Mouse (Mus musculus) induced T-regulatory cell, adult 2 months (primary cell): ENCODE measurements around the gene Cdkn2a.

Source experiments
- DNase-seq: peaks from one replicate; pipeline ENCODE4 v3.0.0-alpha.2; 2012; ENCODE audit warnings: low read depth

Gene Cdkn2a

DNA sequence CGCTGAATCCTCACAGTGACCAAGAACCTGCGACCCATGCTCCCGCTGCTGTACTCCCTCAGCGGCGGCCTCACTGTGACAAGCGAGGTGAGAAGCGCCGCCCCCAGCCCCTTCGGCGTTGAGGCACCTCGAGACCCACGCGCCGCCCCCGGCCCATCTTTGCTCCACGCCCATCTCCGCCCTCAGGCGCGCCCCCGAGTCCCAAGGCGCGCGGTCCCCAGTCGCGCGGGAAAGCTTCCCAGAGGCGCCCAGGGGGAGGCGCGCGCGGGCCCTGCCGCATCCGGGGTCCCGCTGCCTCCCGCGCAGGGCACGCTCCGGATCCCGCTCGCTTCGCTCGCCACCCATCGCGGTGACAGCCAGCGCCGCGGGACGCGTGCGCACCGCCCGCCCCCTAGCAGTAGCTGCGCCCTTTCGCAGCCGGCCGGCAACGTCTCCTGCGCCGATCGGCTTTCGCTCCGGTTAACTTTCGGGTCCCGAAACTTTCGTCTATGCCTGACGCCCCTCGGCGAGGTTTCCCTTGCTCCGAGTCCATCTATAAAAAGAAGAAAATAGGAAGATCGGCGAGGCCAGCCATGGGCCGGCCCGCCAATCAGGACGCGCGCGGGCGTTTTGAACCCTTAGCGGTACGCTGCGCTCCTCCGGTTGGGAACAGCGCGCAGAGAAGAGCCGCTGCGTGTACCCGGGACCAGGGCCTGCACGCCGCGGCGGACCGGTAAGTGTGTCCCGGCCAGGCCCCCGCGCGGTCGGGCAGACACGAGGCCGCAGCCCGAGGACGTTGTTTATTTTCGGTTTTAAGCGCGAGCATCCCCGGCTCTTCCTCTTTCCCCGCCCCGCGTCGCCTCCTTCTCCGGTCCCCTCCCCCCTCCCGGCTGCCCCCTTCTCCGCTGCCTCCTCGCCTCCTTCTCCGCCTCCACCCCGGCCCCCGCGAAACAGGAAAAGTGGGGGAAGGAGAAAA, at the start of gene Cdkn2a:
Gene Cdkn2a, minus strand, starts transcription at position 168 of the 955 bp plus-strand sequence.
- peak; percentile 79 for DNase-seq

DNA sequence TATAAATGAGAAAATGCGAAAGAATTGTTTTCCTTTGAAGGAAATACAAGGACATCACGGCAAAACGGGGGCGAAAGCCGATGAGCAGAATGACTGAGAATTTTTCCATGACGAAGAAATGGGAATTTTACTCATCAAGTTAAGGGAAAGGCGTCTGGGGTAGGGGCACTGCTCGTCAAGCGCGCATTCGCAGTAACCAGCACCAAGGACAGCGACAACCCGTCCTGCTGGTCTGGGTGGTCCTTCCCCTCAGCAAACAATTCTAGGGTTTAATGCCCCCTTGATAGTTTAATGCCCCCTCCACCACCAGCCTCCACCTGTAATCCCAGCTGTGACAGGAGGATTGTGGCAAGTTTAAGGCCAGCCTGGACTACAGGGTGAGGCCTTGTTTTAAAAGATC, 19.0 kb upstream of the Cdkn2a start:
- peak; percentile 34 for DNase-seq

DNA sequence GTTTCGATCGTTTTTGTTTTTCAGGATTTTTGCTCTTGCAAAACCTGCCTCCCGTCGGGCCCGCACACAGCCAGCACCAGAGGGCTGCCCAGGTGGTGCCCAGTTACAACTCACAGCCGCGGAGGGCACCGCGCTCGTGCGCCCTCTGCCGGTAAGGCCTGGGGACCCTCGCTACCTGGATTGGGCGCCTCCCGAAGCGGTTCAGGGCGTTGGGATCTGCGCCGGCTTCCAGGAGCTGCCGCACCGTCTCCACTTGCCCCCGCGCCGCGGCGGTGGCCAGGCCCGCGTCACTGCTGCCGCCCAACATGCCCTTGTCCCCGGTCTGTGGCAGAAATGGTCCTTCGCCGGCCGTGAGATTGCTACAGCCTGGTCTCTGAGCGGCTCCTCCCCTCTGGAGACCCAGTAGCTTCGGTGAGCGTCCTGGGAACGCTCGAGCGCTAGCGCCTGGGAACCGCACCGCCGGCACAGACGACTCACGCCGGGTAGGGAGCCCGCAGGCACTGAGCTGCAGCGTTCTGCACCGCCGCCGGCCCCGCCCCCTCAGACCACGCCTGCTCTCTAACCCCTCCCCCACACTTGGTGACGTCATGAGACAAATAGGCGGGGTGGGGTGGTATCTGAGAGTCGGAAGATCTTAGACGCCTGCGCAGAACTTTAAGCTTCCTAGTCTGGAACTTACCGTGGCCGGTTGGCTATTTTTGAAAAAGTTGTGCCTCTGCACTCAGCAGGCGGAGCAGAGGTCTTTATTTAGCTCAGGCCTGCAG, 16.2 kb upstream of the Cdkn2a start, which contains the start of gene Cdkn2b:
Gene Cdkn2b, minus strand, starts transcription at position 549 of the 764 bp plus-strand sequence.
- DNase-seq, result peak; percentile 94

- no peak for DNase-seq
These were observed 15.5 kb upstream of the Cdkn2a start for GRCm38 (mm10) chr4:89309996-89310395.

DNA sequence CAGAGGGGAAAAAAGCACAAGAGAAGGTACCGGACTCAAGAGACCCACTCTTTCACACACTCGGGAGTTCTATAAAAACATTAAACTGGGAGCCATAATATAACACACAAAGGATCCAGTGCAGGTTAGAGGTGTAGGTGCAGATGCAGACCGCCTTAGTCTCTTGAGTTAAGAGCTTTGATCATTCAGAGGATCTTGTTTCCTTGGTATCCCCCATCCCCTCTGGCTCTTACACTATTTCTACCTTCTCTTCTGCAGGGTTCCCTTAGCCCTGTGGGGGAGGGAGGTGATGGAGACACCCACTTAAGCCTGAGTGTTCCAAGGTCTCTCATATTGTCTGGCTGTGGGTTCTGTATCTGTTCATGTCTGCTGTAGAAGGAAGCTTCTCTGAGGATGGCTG, 13.5 kb upstream of the Cdkn2a start:
- no peak for DNase-seq

GRCm38 (mm10) chr4:89306798-89307365, 12.4 kb upstream of the Cdkn2a start:
- peak; percentile 53 for DNase-seq

- no peak for DNase-seq
These were observed 11.2 kb upstream of the Cdkn2a start for GRCm38 (mm10) chr4:89305691-89306090.

GRCm38 (mm10) chr4:89303281-89303995, 9.0 kb upstream of the Cdkn2a start:
- DNase-seq, result no peak

GRCm38 (mm10) chr4:89302129-89302528, 7.7 kb upstream of the Cdkn2a start:
- DNase-seq, result no peak

DNA sequence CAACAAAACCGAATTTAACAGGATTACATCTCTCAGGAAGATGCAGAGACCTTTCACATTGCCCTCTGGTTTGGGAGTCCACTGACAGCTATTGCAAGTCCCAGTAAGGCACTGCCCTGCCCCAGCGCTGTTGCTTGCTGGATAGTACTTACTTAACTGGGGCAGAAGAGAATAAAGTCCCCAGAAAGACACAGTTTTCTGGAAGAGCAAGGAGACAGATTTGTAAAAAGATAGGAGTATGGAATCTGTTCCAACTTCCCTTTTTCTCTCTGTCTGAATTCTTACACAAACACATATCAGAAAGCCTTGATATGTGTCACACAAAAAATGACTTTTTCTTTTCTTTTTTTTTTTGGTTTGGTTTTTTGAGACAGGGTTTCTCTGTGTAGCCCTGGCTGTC, 5.3 kb upstream of the Cdkn2a start:
- no peak for DNase-seq

- no peak for DNase-seq
These were observed 1.2 kb upstream of the Cdkn2a start for GRCm38 (mm10) chr4:89295441-89296220.

DNA sequence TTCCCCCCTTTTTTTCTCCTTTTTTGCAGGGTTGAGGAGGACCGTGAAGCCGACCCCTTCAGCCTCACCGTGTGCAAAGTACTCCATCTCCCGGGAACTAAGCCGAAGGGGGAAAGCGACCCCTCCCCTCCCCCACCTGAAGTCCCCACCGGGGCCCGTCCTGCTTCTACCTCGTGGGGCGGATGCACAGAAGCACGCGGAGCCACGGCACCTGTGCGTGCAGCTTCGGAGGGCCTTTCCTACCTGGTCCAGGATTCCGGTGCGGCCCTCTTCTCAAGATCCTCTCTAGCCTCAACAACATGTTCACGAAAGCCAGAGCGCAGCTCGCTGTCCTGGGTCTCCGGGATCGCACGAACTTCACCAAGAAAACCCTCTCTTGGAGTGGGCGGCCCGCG, 365 bp downstream of the Cdkn2a start:
- no peak for DNase-seq

DNA sequence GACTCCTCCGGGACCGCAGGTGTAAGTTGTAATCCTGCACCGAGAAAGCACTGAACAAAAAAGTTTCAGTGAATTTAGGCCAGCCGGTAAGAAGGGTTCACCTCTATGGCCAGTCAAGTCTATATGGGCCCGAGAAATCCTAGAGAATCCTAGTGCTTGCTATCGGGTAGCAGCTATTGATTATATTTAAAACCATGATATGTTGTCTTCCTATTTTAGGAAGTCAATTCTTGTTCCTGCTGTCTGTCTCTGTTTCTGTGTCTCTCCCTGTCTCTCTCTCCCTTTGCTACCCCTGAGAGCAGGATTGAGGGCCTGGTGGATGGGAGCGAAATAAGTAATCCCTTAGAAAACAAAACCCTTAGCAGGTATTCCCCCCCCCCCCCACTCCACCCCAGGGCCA, 937 bp downstream of the Cdkn2a start:
- DNase-seq, result no peak

- no peak for DNase-seq
These were observed 5.4 kb downstream of the Cdkn2a start for GRCm38 (mm10) chr4:89289028-89289427.

GRCm38 (mm10) chr4:89286566-89286965, 7.9 kb downstream of the Cdkn2a start:
- DNase-seq, result no peak

DNA sequence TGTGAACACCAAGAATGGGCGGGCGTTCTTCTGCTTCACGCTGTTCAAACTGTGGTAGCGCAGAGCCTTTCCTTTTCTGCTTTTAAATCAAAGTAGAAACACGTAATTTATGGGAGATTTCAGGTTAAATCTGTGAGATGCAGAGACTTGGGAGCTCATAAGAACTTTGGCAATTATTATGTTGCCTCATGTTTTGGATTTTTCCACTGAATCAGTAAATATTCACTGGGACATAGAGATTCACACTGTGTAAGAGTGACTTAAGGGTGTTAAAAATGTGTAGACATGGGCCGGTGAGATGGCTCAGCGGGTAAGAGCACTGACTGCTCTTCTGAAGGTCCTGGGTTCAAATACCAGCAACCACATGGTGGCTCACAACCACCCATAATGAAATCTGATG, 8.8 kb downstream of the Cdkn2a start:
- DNase-seq, result no peak

GRCm38 (mm10) chr4:89282661-89283060, 11.8 kb downstream of the Cdkn2a start:
- DNase-seq, result no peak

DNA sequence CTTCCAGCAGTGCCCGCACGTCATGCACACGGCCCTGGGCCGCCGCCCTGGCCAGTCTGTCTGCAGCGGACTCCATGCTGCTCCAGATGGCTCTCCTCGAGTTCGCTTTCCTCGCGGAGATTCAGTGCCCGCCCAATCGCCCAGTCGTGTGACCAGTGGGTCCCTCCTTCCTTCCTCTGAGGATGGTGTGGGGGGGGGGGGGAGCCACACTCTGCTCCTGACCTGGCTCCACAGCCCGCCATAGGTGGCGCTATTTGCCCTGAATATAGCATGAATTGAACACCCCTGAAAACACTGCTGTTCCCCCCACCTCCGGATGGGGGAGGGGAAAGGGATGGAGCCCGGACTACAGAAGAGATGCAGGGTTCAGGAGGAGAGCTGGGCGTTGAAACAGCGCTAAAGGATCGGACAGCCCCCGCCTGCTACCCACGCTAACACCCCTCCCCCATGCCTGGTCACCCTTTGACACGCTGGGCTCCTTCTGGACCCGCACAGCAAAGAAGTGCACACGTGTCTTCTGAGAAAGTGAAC, 12.4 kb downstream of the Cdkn2a start:
- peak; percentile 72 for DNase-seq

DNA sequence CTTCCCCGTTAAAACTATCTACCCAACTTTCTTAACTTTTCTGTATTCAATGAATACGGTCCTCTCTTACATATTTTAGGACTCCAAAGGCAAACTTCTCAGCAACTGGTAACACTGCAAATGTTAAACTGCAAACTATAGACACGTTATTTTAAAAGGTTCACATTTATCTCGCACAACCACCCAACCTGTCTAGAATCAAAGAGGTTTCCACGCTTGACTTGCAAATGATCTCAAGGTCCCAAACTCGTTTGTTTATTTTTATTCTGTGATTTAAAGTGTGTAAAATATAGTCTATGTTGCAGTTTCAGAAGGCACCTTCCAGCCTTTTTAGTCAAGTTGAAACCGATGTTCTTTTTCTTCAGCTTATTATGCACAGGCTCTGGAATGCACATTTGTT, 13.2 kb downstream of the Cdkn2a start:
- peak; percentile 28 for DNase-seq

DNA sequence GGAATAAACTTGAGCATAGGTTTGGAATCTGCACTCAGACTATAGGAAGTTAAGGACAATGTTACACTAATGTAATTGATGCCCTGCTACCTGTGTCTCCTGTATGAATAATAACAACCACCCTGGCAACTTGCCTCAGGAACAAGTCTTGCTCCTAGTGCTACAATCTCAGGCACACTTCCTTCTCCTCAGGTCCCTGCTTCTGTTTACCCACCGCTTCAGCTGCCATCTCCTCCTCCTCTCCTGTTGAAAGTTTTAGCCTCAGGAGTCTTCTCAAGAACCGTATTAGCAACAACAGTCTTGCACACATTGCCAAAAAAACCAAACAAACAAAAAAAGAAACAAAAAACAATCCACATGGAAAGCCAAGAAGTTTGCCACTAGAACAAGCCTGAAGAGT, 14.8 kb downstream of the Cdkn2a start:
- no peak for DNase-seq

DNA sequence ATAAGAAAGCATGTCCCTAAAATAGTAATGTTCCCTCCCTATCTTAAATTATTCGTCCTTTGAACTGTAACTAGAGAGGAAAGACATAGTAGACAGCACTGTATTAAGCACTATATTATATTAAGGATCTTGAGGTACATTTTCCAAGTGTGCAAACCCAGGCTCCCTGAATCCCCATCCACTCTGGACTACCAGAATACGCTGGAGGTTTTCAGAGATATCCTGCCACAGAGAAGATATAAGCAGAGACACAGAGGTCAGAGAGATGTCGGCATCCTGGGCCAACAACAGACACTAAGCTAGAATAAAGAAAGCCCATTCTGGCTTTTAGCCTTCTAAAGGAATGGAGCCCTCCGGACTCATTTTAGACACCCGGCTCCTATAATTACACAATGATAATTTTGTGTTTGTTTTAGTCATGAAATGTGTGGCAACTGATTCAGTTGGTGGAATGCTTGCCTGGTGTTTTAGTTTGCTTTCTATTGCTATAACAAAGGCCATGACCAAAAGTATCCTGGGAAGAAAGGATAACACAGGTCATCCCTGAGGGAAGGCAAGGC, 17.0 kb downstream of the Cdkn2a start:
- DNase-seq, result no peak
